Mouse (Mus musculus): ENCODE results near the gene Nbeal2.

Nbeal2 gene

DNA sequence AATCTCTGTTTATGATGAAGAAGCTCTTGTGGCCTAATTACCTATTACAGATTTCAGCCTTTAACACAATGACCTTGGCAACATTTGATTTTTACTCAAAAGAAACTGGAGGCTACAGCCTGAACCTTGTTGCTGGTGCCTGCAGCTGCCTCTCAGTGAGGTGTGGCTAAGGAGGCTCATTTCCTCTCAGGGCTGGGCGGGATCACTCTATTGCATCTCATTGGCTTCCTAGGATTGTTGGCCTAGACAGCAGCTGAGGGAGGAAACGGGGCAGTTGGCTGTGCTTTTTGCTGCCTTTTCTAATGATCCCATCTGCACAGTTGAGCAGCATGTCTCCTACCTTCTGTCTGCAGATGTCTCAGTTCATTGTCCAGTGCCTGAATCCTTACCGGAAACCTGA is 36.9 kb downstream of the Nbeal2 start:
- peak; percentile 82 for DNase-seq (ENCODE audit: low read depth, low spot score)

DNA sequence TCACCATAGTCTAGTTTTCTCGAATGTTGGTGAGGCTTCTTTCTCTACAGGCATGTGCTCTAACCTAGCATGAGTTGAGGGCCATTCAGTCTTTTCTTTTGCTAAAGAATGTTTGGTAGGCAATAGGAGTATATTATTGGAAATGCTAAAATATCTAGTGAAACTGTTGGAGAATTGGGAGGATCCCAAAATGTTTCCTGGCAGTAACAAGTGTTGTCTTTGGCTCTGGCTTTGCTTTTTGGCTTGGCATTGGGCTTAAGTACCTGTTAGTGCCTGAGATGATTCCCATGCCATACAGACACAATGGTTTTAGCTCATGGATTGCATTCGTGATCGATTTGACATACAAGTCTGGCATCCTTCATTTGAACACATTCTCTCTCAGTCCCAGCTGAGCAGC is 42.5 kb downstream of the Nbeal2 start:
- no peak for DNase-seq (ENCODE audit: low read depth, low spot score)

GRCm38 (mm10) chr9:110583521-110583920 is 70.4 kb downstream of the Nbeal2 start:
- no peak for DNase-seq (ENCODE audit: low read depth, low spot score)

GRCm38 (mm10) chr9:110582161-110582560 is 71.8 kb downstream of the Nbeal2 start:
- DNase-seq (ENCODE audit: low read depth, low spot score), result no peak

Measured in R1 (cell line).